In genomic region chr4:46605451-46605850, GRCm38 (mm10) we compare ENCODE assay signal across 31 mouse cellular contexts.
"Had no signal": no experiment of that assay in that cellular context is flagged by ENCODE, and none has a peak within 500 bp of the region (broad histone marks: within the 10 kb centered on the region; RNA-seq: fewer than 3 reads in every experiment).

No protein-coding gene starts in this region.

- DNase-seq: left cerebral cortex, postnatal 4 days; liver; liver, embryonic 13.5 days; lung, adult 18-20 months; lung, adult 2 months; lung, embryonic 14.5 days; lung, postnatal 10 days; lung, postnatal 14 days; lung, postnatal 36 days; lung, postnatal 4 days; midbrain, embryonic 14.5 days had no signal

- ATAC-seq: liver, embryonic 12.5 days; lung, postnatal 0 days; midbrain, embryonic 13.5 days; midbrain, embryonic 15.5 days; midbrain, embryonic 16.5 days had no signal

- H3K27ac ChIP-seq: limb, embryonic 12.5 days; limb, embryonic 13.5 days; limb, embryonic 15.5 days; liver, embryonic 12.5 days; liver, embryonic 13.5 days; liver, embryonic 14.5 days; liver, embryonic 15.5 days; lung, embryonic 15.5 days; macrophage; midbrain, embryonic 12.5 days; midbrain, embryonic 13.5 days; midbrain, embryonic 15.5 days; neural tube, embryonic 12.5 days had no signal

- H3K9me3 ChIP-seq: limb, embryonic 10.5 days; limb, embryonic 12.5 days; limb, embryonic 13.5 days; limb, embryonic 15.5 days; liver, embryonic 12.5 days; liver, embryonic 13.5 days; liver, embryonic 15.5 days; lung, embryonic 15.5 days; megakaryocyte, embryonic 14.5 days; midbrain, embryonic 10.5 days; midbrain, embryonic 12.5 days; midbrain, embryonic 13.5 days; midbrain, embryonic 15.5 days; neural tube, embryonic 12.5 days had no signal

- H3K9ac ChIP-seq: limb, embryonic 12.5 days; limb, embryonic 13.5 days; limb, embryonic 15.5 days; liver, embryonic 12.5 days; liver, embryonic 13.5 days; liver, embryonic 14.5 days; liver, embryonic 15.5 days; lung, embryonic 14.5 days; lung, embryonic 15.5 days; midbrain, embryonic 12.5 days; midbrain, embryonic 13.5 days; midbrain, embryonic 15.5 days; neural tube, embryonic 12.5 days had no signal

- H3K4me3 ChIP-seq: limb, embryonic 10.5 days; limb, embryonic 12.5 days; limb, embryonic 13.5 days; limb, embryonic 15.5 days; liver, embryonic 12.5 days; liver, embryonic 13.5 days; liver, embryonic 15.5 days; lung, embryonic 15.5 days; megakaryocyte, embryonic 14.5 days; midbrain, embryonic 10.5 days; midbrain, embryonic 12.5 days; midbrain, embryonic 13.5 days; midbrain, embryonic 15.5 days; myocyte; neural tube, embryonic 12.5 days had no signal

- H3K36me3 ChIP-seq: limb, embryonic 10.5 days; limb, embryonic 12.5 days; limb, embryonic 13.5 days; limb, embryonic 15.5 days; liver, embryonic 12.5 days; liver, embryonic 13.5 days; liver, embryonic 15.5 days; lung, embryonic 15.5 days; midbrain, embryonic 10.5 days; midbrain, embryonic 12.5 days; midbrain, embryonic 13.5 days; midbrain, embryonic 15.5 days; neural tube, embryonic 12.5 days had no signal

- H3K4me2 ChIP-seq: limb, embryonic 12.5 days; limb, embryonic 13.5 days; limb, embryonic 15.5 days; liver, embryonic 11.5 days; liver, embryonic 12.5 days; liver, embryonic 13.5 days; liver, embryonic 15.5 days; lung, embryonic 14.5 days; lung, embryonic 15.5 days; midbrain, embryonic 11.5 days; midbrain, embryonic 12.5 days; midbrain, embryonic 13.5 days; midbrain, embryonic 15.5 days; neural tube, embryonic 12.5 days had no signal
